Mouse (Mus musculus): ENCODE measurements around the gene Hspb6.
A peak's percentile ranks its signal among the peaks of the same experiment; 100 is the strongest.

Gene Hspb6

GRCm38 (mm10) chr7:30587842-30588667 is 36.1 kb downstream of the Hspb6 start:
- DNase-seq (ENCODE audit: low spot score): peak; percentile 48

DNA sequence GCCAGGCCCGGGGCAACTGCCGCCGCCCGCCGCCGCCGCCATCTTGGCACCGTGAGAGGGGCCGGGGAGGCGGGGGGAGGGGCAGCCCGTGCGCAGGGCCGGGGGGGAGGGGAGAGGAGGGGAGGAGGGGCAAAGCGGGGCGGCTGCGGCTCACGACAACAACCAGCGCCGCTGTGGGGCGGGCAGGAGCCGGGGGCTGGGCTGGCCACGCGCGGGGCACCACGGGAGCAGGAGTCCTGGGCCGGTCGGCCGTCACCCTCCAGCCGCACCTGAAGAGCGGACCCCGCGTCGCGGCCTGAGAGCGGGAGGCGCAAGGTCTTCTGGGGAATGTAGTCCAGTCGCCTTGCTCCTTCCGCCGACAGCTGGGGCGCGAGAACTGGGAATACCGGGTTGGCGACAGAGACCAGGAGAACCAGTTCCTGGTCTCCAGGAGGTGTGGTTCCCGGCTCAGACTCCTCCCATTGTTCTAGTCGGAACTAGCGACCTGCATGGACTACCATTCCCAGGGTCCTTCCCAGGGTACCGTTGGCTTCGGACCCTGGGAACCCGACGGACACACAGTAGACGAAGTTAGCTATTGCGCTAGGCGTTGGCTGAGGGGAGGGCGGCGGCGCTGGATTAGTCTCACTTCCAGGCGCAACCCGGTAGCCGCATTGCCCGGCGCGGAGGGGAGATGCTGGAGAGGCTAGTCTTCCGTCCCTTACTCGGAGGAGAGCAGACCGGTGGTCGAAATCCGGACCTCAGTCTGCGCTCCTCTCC is 36.9 kb downstream of the Hspb6 start, which contains the start of gene Kmt2b:
Kmt2b (minus strand) TSS at position 51 of the 759 bp plus-strand sequence.
- peak; percentile 89 for DNase-seq (ENCODE audit: low spot score)

DNA sequence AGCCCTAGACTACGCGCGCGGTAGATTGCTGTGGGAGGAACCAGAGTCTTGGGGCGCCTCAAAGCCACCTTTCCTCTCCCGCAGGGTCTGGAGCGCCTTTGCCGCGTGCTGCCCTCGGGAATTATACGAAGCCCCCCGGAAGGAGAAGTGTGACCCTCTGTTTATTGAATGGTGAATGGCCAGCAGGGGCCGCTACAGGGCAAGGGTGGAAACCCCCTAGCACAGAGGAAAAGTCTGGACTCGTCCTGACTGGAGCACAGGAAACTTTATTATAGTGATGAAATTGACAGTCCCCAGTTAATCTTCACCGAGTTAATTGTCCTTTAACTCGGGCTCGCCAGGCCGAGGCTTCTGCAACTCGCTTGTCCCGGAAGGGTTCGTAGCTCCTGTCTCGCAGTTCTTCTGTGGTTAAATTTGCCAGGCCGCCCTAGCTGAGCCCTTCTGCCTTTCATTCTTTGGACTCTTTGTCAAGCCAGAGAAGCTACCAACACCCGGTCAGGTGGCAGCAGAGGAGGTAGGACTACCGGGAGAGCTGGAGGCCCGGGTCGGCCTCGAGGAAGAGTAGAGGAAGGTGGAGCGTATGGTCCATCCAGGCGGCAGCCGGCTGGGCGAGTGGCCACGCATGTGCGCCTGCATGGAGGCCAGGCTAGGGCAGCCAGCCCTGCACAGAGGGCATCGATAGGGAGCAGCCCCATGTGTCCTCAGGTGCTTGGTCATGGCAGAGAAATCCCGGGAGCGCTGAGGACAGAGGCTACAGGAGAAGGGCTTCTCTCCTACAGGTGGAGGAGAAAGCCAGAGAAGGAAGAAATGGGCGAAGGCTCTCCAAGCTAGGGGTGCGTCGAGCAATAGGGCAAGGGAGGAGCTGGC is 37.7 kb downstream of the Hspb6 start:
- DNase-seq (ENCODE audit: low spot score): peak; percentile 69

GRCm38 (mm10) chr7:30590927-30591604 is 39.1 kb downstream of the Hspb6 start:
- DNase-seq (ENCODE audit: low spot score): no peak

- DNase-seq (ENCODE audit: low spot score): no peak
Observed at GRCm38 (mm10) chr7:30591605-30591951, 39.6 kb downstream of the Hspb6 start.

DNA sequence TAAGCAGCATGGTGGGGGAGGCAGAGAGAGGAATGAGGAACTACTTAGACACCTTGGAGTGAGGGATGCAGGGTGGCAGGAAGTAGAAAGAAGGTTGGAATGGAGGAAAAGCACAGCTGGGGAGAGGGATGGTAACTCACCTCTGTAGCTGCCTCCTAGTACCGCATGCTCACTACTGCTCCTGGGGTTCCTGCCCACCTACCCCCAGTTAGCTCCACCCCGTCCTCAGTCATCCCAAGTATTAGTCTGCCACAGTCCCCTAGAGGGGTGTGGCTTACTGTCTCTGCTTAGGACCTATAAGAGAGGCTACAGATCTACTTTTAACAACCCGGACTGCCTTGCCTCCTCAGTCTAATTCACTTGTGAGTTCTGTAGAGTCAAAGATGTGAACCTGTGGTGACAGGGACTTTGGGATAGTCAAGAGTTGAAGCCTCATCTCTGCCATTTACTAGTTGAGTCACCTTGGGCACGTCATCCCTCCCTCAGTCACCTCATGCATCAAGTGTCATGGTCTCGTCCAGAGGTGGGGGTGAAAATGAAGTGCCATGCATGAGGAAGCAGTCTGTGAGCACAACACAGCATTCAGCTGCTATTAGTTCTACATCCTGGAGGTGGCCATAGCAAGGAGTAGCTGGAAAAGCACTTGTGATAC is 40.9 kb downstream of the Hspb6 start:
- no peak for DNase-seq (ENCODE audit: low spot score)

DNA sequence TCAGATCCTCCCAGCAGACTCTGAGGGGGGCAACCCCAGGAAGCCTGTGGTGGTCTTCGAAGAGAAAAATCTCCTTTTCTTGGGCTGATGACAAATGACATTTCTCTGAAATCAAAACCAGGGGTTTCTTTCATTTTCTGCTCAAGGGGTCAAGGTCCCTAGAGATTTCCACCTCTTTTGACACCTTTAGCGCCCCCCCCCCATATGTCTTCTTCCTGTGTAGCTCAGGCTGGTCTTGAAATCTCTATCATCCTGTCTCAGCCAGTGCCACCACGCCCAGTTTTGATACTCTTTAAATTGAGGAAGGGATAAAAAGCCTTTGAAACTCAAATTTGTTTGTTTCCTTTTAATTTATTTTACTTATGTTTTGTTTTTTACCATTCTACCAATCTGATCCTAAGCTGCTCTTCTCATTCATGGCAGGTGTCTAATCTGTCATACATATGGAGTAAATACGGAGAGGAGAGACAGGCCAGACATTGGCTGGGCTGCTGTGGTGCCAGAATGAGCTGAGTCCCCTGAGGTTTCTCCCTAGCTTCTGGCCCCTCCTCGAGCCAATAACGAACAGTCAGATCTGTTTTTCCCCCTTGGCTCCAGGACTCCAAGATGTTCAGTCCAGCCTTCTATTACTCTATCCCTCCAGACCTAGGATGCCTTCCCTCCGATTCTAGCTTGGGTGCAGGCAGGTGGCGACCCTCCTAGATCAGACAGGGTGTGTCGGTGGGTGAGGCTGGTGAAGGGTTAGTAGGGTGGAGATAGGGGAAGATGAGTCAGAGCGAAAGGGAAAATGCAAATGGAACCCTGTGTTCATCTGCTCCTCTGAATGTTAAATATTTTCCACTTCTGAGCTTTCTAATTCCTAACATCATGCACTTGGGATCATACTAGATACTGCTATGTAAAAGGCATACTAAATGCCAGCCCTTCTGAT is 41.9 kb downstream of the Hspb6 start:
- no peak for DNase-seq (ENCODE audit: low spot score)

GRCm38 (mm10) chr7:30594510-30595024 is 42.6 kb downstream of the Hspb6 start:
- no peak for DNase-seq (ENCODE audit: low spot score)

GRCm38 (mm10) chr7:30596093-30596492 is 44.1 kb downstream of the Hspb6 start:
- no peak for DNase-seq (ENCODE audit: low spot score)

- DNase-seq (ENCODE audit: low spot score): no peak
Observed at GRCm38 (mm10) chr7:30596811-30597210, 44.8 kb downstream of the Hspb6 start.

DNA sequence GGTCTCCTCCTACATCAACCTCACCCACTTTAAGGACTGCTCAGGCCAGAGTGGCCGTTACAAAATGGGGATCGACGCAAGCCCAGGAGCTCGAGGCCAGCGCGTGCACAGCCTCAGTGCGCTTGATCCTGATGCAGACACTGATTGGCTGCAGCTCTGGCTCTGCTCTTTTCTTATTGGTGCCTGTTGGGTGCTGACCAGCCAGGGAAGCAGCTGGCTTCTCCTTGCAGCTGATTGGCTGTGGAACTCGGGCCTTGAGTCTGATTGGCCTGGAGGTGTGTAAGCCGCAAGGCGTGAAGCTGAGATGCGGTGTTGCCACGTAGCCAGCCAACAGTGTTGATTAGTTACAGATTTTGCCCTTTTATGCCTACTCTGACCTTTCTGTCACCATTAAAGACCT is 46.8 kb downstream of the Hspb6 start, which contains the start of gene Zbtb32:
Zbtb32 (minus strand) TSS at position 124 of the 400 bp plus-strand sequence.
- no peak for DNase-seq (ENCODE audit: low spot score)

DNA sequence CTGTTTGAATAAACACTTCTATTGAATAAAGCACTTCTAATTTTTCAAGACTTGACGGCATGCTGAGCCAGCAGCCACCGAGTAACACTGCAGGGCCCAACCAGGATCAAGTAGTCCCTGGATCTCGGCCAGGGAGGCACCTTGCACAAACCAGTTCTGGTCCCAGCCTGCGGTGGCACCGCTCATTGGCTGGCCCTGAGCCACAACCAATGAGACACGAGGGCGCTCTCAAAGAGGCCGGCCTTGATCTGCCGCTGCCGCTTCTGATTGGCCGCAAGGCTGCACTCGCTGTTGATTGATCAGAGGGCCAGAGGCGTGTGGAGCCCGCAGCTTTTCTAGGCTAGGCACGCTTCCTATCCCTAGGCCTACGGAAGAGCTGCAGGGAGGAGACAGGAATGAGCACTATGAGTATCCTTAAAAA is 48.0 kb downstream of the Hspb6 start:
- peak; percentile 62 for DNase-seq (ENCODE audit: low spot score)

GRCm38 (mm10) chr7:30600651-30601050 is 48.7 kb downstream of the Hspb6 start:
- no peak for DNase-seq (ENCODE audit: low spot score)

DNA sequence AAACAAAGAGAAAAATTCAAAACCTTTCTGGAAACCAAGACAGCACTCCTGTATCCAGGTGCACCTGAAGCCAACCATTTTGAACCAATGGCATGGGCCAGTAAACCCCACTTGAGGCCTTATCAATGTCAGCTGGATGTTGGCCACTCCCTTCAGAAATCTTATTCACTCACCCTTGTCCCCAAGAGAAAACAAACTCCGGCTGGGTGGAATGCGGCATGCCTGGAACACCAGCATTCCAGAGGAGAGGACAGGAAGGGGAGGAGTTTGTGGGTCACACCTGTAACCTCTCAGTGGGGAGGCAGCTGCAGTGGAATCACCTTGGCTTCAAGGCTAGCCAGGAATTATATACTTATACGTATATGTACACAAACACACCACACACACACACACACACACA is 50.6 kb downstream of the Hspb6 start:
- no peak for DNase-seq (ENCODE audit: low spot score)

GRCm38 (mm10) chr7:30604424-30604823 is 52.4 kb downstream of the Hspb6 start:
- DNase-seq (ENCODE audit: low spot score): no peak

DNA sequence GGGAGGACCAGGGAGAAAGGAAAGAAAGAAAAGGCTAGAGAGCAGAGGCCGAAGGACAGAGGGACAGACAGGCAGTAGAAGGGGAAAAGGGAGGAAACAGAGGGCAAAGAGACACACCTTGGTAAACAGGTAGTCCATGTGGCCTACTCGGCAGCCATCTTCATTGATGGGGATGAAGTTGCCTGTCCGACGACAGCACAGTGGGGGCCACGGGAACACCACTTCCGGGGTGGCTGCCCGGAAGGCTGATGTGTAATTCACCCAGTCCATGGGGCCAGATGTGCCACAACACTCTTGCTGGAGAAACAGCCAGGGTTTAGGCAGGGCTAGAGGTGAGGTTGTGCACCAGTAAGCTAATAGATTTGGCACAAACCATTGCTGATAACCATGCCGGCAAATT is 53.0 kb downstream of the Hspb6 start:
- DNase-seq (ENCODE audit: low spot score): no peak

Measured in ovary, postnatal 10 days (tissue).